Mouse (Mus musculus): ENCODE results near the gene Gm20388.

DNA sequence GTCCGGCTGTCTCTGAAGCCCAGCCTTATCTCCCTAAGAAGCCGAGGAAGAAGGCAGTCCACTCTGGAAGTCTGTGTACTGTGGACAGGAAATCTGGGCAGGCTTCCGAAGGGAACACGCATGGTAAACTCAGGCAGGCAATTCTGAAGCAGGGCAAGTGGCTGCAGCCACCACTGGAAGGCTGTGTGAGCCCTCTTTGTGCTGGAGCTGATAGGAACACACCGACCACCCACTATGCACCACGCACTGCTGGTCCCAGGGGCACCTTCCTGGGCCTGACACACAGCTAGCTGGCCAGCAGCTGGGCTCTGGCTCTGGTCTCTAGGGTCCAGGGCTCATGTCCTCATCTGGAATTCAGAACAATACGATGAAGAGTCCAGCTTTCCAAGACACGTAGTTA is 2305.0 kb downstream of the Gm20388 start:
- no peak for TF ChIP-seq CTCF (IDR thresholded peaks at IDR 0.05; ENCODE audit: control insufficient read depth, insufficient read depth, low read length)
- TF ChIP-seq POLR2A (IDR thresholded peaks at IDR 0.05; ENCODE audit: borderline replicate concordance, control insufficient read depth, low read depth, low read length): no peak

All from bone marrow, adult 2 months (tissue).